Mouse (Mus musculus): ENCODE measurements around the gene 4930522L14Rik. TPM values are rescaled to one million over a fixed set of nuclear protein-coding genes. Genes with fewer than 3 reads are reported as not detected.
"Not testable (repeated sequence)": the region's sequence is repeated elsewhere in the genome, so short reads cannot be mapped to it uniquely, and the experiment has no call there.

Gene 4930522L14Rik
- polyA plus RNA-seq, 1 experiment from 2014 or later: 5.7 TPM

GRCm38 (mm10) chr5:109691205-109691965, 60.3 kb downstream of the 4930522L14Rik start:
- not testable (repeated sequence) for H3K9me3 ChIP-seq (ENCODE audit: control insufficient read depth, low read length); H3K9ac ChIP-seq (ENCODE audit: low read depth, low read length); H3K36me3 ChIP-seq (ENCODE audit: control insufficient read depth, insufficient read depth, low read length); H3K27me3 ChIP-seq (replicated peaks; ENCODE audit: control insufficient read depth, insufficient read depth, low read length); H3K4me1 ChIP-seq (ENCODE audit: control insufficient read depth, insufficient read depth, low read depth, low read length)
- peak; percentile 2; the same call in 1 of the 2 replicates for ATAC-seq
- peak overlapping the region; percentile 39 for H3K27ac ChIP-seq (ENCODE audit: low read depth, low read length)
- 54% methylated on average over 5 of the region's 5 CpGs for WGBS
- peak overlapping the region; percentile 64 for H3K4me3 ChIP-seq (ENCODE audit: low read length)
- peak overlapping the region; percentile 82 for H3K4me2 ChIP-seq (ENCODE audit: low read length)

DNA sequence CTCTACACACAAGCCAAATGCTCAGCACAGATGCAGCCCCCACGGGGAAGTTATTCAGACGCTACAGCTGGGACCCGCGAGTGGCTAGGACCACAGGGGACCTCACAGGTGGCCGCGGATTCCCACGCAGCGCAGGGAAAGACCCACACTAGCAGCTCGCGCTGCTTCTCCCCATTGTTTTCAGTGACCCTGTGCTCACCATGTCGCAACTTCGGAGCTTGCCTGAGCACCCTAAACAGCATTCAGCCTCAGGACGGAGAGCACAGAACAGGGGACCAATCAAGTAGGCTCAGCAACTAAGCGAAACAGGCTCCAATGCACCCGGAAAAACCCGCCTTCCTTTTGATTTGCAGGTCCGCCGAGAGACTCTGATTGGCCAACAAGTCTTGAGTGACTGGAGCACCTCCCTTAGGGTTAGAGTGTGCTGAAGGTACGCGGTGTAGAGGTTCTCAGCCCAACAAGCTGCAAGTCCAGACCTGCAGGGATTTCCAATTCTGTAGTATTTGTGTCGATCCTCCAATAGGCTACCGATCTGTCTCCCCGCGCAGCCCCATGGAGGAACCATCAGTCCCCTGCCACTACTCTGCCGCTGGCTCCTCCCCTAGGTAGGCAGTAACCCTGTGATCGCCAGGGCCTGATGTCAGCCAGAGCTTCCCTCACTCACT, 61.0 kb downstream of the 4930522L14Rik start, which contains the start of gene 5430403G16Rik:
TSS of gene 5430403G16Rik (minus strand) at position 505 of the 665 bp plus-strand sequence.
- not testable (repeated sequence) for H3K27me3 ChIP-seq (replicated peaks; ENCODE audit: control insufficient read depth, insufficient read depth, low read length); H3K9me3 ChIP-seq (ENCODE audit: control insufficient read depth, low read length); H3K4me1 ChIP-seq (ENCODE audit: control insufficient read depth, insufficient read depth, low read depth, low read length); H3K36me3 ChIP-seq (ENCODE audit: control insufficient read depth, insufficient read depth, low read length)
- peak within 1 kb of the TSS; percentile 70 for H3K9ac ChIP-seq (ENCODE audit: low read depth, low read length)
- peak within 1 kb of the TSS; percentile 82 for H3K4me2 ChIP-seq (ENCODE audit: low read length)
- peak within 1 kb of the TSS; percentile 64 for H3K4me3 ChIP-seq (ENCODE audit: low read length)
- peak; percentile 99 for ATAC-seq
- WGBS: under 1% methylated on average over 24 of the region's 26 CpGs
- peak within 1 kb of the TSS; percentile 70 for H3K27ac ChIP-seq (ENCODE audit: low read depth, low read length)

Other genes starting within 250 kb of the 4930522L14Rik start
- 18.5 and 20.8 TPM in 2 replicates for gene Crlf2, start 192.9 kb downstream of the 4930522L14Rik start, polyA plus RNA-seq (2015; fragmentation: Nextera tagmentation; extraction: Ambion mirVana)
- 1.7 and 1.9 TPM in 2 replicates for gene 5430403G16Rik, start 60.8 kb downstream of the 4930522L14Rik start, polyA plus RNA-seq (2015; fragmentation: Nextera tagmentation; extraction: Ambion mirVana)
- gene Gm15446, start 171.5 kb upstream of the 4930522L14Rik start, polyA plus RNA-seq (2015; fragmentation: Nextera tagmentation; extraction: Ambion mirVana): 0.43 and 0.54 TPM in 2 replicates
- gene Zfp932, start 244.6 kb upstream of the 4930522L14Rik start, polyA plus RNA-seq (2015; fragmentation: Nextera tagmentation; extraction: Ambion mirVana): 21.2 and 21.8 TPM in 2 replicates